Mouse (Mus musculus) Patski (cell line): ENCODE measurements around the gene Clrn1. TPM values are rescaled to one million over a fixed set of nuclear protein-coding genes. Genes with fewer than 3 reads are reported as not detected.
"Not testable (repeated sequence)": the region's sequence is repeated elsewhere in the genome, so short reads cannot be mapped to it uniquely, and the experiment has no call there.

Experiments
- ATAC-seq: fragments of 100-300 bp; one replicate; pipeline ENCODE4 v1.8.0; 2021
- CTCF ChIA-PET: fragments of 350-600 bp; sonication (Branson Sonifier 250); formaldehyde crosslinking; loops from one replicate; lab custom pipeline; 2022; ENCODE audit warnings: inconsistent platforms; lab: Charles Lee
- POLR2A ChIA-PET: fragments of 350-600 bp; sonication (Branson Sonifier 250); formaldehyde crosslinking; loops from one replicate; lab custom pipeline; 2022; ENCODE audit warnings: antibody characterized with exemption, inconsistent platforms; lab: Charles Lee
- DNase-seq: peaks from one replicate; pipeline ENCODE4 v3.0.0-alpha.2; 2011; ENCODE audit warnings: low read depth, low spot score
- H3K27me3 ChIP-seq: fragments of 371-371 bp; one replicate; pipeline ENCODE4 v1.5.1; 2021
- CTCF ChIP-seq: fragments of 100-300 bp; IDR thresholded peaks from one replicate; pipeline ENCODE4 v1.5.1; 2021
- in situ Hi-C: fragments of 300-500 bp; cut with MboI; formaldehyde crosslinking; loops from 3 replicates; pipeline ENCODE4 v1.11.1; 2018; ENCODE audit warnings: low pct_unique_long_range_greater_than_20kb, mixed read lengths
- polyA plus RNA-seq: library from polyadenylated mRNA; unstranded; gene quantifications from one replicate; pipeline ENCODE4 v1.2.3, GENCODE M21; 2021

Gene Clrn1
- polyA plus RNA-seq, 1 experiment from 2014 or later, result not detected

DNA sequence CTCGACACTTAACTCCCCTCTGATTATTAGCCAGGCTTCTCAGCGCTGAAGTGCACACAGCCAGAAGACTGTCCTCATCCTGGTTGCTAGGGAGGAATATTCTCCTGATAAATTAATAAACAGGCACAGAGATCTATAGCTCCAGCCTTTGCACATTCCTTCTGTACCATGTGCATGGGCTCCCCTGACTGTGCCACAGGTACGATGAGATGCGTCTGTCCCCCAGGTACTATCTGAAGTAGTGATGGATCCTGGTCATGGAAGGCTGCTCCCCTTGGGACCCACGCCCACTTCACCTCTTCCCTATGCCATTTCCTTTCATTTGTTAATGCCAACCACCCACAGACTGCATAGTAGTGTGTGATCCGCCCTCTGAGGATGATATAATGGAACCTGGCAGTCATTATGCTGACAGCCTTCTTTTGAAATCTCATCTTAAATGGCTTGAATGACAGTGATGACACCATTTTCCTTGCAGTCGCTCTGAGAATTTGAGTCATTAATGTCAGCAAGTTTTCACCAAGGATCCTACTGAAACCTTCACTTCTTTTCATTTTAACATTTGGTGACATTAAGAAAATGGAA lies 3.1 kb upstream of the Clrn1 start:
- no peaks in the 10 kb centered on the region for H3K27me3 ChIP-seq
- DNase-seq (no peak), ATAC-seq (no peak)
- in situ Hi-C loops, result no loop called here
- CTCF ChIA-PET, result interaction anchor here (1.0 kb wide), 1 partner anchor 11 kb away, joined by 3 read pairs; no protein-coding TSS in a partner anchor
- POLR2A ChIA-PET, result no interaction called here
- no peak for TF ChIP-seq CTCF

DNA sequence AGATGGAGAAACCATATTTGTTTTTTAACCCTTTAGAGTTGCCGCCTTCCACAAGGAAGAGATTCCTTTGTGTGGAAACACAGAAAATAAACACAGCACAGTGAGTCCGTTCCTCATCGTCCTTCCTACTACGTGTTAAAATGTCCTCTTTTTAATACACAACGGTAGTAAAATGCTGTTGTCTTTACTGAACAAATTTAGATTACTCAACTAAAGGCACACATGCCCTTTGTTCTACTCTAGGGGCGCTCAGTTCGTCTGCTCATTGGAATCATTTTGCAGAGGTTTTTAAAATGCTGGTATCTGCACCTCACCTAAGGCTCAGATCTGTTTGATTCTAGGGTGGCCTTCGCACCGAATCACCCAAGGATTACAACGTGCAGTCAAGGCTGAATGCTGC lies 2.6 kb upstream of the Clrn1 start:
- ChIA-PET CTCF (interaction anchor here (1.2 kb wide), 1 partner anchor 9 kb away, joined by 3 read pairs; no protein-coding TSS in a partner anchor), POLR2A (no interaction called here)
- in situ Hi-C loops, result no loop called here
- ATAC-seq (no peak), DNase-seq (no peak)
- no peak for TF ChIP-seq CTCF
- H3K27me3 ChIP-seq, result no peaks in the 10 kb centered on the region

DNA sequence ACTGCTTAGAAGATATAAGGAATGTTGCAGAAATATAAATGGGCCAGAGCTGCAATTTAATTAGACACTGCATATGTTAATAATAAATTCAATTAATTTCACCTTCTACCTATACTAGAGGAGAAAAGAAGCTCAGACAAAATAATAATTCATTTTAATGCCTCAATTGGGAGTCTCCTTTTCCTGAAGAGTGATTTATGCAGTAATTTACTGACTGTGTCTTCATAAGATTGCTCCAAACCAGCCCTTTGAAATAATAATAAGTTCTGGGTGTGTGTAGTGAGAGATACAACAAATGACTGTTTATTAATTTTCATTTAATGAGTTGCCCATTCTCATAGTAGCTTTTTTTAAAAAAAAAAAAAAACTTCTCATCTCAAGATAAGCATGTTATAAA lies 1.6 kb downstream of the Clrn1 start:
- DNase-seq (no peak), ATAC-seq (no peak)
- TF ChIP-seq CTCF, result no peak
- CTCF ChIA-PET, result interaction anchor here (0.8 to 1.0 kb wide), 5 partner anchors 9 to 237 kb away, joined by 3 read pairs; no protein-coding TSS in a partner anchor
- in situ Hi-C loops, result no loop called here
- POLR2A ChIA-PET, result interaction anchor here (0.6 to 0.8 kb wide), 2 partner anchors 13 to 19 kb away, joined by 3 to 4 read pairs; no protein-coding TSS in a partner anchor
- H3K27me3 ChIP-seq, result no peaks in the 10 kb centered on the region

GRCm38 (mm10) chr3:58882878-58883510 lies 2.1 kb downstream of the Clrn1 start:
- CTCF ChIA-PET, result interaction anchor here (0.8 to 1.0 kb wide), 5 partner anchors 9 to 238 kb away, joined by 3 read pairs; no protein-coding TSS in a partner anchor
- in situ Hi-C loops, result no loop called here
- no peak for TF ChIP-seq CTCF
- no peaks in the 10 kb centered on the region for H3K27me3 ChIP-seq
- ATAC-seq, result peak; percentile 93
- peak; percentile 71 for DNase-seq
- POLR2A ChIA-PET, result interaction anchor here (0.6 to 0.8 kb wide), 2 partner anchors 13 to 20 kb away, joined by 3 to 4 read pairs; no protein-coding TSS in a partner anchor

GRCm38 (mm10) chr3:58881016-58881415 lies 4.1 kb downstream of the Clrn1 start:
- in situ Hi-C loops, result no loop called here
- ChIA-PET CTCF (interaction anchor here (1.2 to 1.6 kb wide), 4 partner anchors 9 to 39 kb away, joined by 3 to 7 read pairs (median 4); no protein-coding TSS in a partner anchor), POLR2A (no interaction called here)
- ATAC-seq, result no peak
- no peak for DNase-seq
- H3K27me3 ChIP-seq, result no peaks in the 10 kb centered on the region
- TF ChIP-seq CTCF, result no peak

DNA sequence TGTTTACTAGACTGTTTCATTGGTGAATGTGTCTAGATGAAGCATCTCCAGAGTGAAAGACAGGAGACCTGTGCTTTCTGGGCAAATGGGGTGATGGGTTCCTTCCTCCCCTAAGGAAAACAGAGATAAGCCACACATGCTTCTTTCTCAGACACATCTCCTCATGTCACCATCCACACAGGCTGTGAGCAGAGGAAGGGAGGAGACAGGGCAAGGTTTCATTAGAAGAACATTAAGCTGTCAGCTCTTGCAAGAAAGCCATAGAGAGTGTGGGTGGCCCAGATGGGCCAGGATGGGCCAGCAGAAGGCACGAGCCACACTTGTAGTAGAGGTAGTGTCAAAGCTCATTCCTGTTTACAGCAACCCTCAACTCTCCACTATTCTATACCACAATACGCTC lies 5.0 kb downstream of the Clrn1 start:
- no peaks in the 10 kb centered on the region for H3K27me3 ChIP-seq
- no peak for DNase-seq
- CTCF ChIA-PET, result interaction anchor here (1.2 to 1.6 kb wide), 4 partner anchors 10 to 39 kb away, joined by 3 to 7 read pairs (median 4); no protein-coding TSS in a partner anchor
- POLR2A ChIA-PET, result interaction anchor here (0.8 to 1.0 kb wide), 2 partner anchors 28 to 66 kb away, joined by 3 read pairs; no protein-coding TSS in a partner anchor
- no peak for ATAC-seq
- no peak for TF ChIP-seq CTCF
- in situ Hi-C loops, result no loop called here

DNA sequence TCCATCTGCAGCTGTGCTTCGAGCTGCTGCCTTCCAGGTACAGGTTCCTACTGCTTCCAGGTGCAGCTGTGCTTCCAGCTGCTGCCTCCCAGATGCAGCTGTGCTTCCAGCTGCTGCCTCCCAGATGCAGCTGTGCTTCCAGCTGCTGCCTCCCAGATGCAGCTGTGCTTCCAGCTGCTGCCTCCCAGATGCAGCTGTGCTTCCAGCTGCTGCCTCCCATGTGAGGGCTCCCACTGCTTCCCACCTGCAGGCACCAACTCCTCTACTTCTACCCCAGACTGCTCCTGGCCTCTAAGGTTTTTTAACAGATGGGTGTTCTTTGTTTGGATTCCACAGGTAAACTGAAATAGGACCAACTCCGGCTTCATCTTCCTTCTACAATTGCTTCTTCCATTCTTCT lies 13.3 kb downstream of the Clrn1 start:
- POLR2A ChIA-PET, H3K27me3 ChIP-seq, ATAC-seq, in situ Hi-C loops, CTCF ChIA-PET, DNase-seq: not testable (repeated sequence)

DNA sequence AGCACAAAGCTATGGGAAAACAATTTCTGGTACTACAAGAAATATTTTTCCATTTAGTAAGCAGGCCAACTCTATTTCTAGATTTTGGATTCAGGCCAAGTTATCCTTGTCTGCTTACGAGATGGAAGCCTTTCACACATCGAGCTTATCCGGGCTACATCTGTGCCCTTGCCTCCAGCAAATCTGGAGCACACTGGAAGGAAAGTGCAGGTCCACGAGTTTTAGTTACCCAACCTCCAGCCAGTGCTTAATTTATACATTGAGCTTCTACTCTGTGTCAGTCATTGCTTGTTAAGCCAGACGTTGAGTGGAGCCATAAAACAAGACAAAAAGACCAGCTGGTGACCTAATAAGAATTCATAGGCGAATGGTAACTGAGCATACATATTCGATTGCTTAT lies 19.4 kb downstream of the Clrn1 start:
- no peak for DNase-seq
- no peak for TF ChIP-seq CTCF
- CTCF ChIA-PET, result interaction anchor here (0.7 to 1.5 kb wide), 3 partner anchors 9 to 17 kb away, joined by 3 read pairs; no protein-coding TSS in a partner anchor

GRCm38 (mm10) chr3:58862976-58863375 lies 22.2 kb downstream of the Clrn1 start:
- ATAC-seq (no peak), DNase-seq (no peak)
- no peaks in the 10 kb centered on the region for H3K27me3 ChIP-seq
- ChIA-PET POLR2A (no interaction called here), CTCF (interaction anchor here (1.2 to 3.0 kb wide), 2 partner anchors 18 kb away, joined by 3 to 7 read pairs; no protein-coding TSS in a partner anchor)
- in situ Hi-C loops, result no loop called here
- TF ChIP-seq CTCF, result no peak

More for the DNA sequence above, 19.4 kb downstream of the Clrn1 start:
- POLR2A ChIA-PET, result interaction anchor here (1.0 kb wide), 1 partner anchor 16 kb away, joined by 3 read pairs; no protein-coding TSS in a partner anchor
- ATAC-seq, result no peak
- in situ Hi-C loops, result no loop called here
- H3K27me3 ChIP-seq, result no peaks in the 10 kb centered on the region

GRCm38 (mm10) chr3:58843415-58843814 lies 41.7 kb downstream of the Clrn1 start:
- H3K27me3 ChIP-seq, result no peaks in the 10 kb centered on the region
- DNase-seq, result no peak
- in situ Hi-C loops, result loop anchor here (5.0 kb wide), 2 partner anchors 139 to 214 kb away; no protein-coding TSS in a partner anchor
- CTCF ChIA-PET, result interaction anchor here (1.3 kb wide), 1 partner anchor 215 kb away, joined by 10 read pairs; no protein-coding TSS in a partner anchor
- POLR2A ChIA-PET, result no interaction called here
- ATAC-seq, result peak; percentile 95
- TF ChIP-seq CTCF, result peak; percentile 98
